Mouse (Mus musculus) liver, postnatal 0 days (tissue): ENCODE results near the gene Ctsw. TPM values are rescaled to one million over a fixed set of nuclear protein-coding genes. Genes with fewer than 3 reads are reported as not detected.

ENCODE experiments used
- ATAC-seq: fragments of 200-750 bp; cut with Nextera tagmentation; 2 replicates; pipeline ENCODE4 v1.8.0; 2017; ENCODE audit warnings: mild to moderate bottlenecking, moderate library complexity
- DNase-seq: peaks from one replicate; pipeline ENCODE4 v3.0.0-alpha.2; 2016
- H3K27ac ChIP-seq: fragments of 300-500 bp; sonication (generic); 2 replicates; pipeline ENCODE4 v1.5.1; 2014; ENCODE audit warnings: antibody characterized with exemption, moderate library complexity, mild to moderate bottlenecking, low read depth
- H3K27me3 ChIP-seq: fragments of 300-500 bp; sonication (generic); 2 replicates; pipeline ENCODE4 v1.6.1; 2014; ENCODE audit warnings: low read length, control low read depth, mixed read lengths; ENCODE audit not compliant: insufficient read depth
- H3K36me3 ChIP-seq: fragments of 300-500 bp; sonication (generic); replicated peaks from 2 replicates; pipeline ENCODE4 v1.6.1; 2014; ENCODE audit warnings: mild to moderate bottlenecking, control low read depth, low read length, moderate library complexity, mixed read lengths; ENCODE audit not compliant: insufficient read depth
- H3K4me1 ChIP-seq: fragments of 300-500 bp; sonication (generic); 2 replicates; pipeline ENCODE4 v1.6.1; 2014; ENCODE audit warnings: antibody characterized with exemption, mild to moderate bottlenecking, control low read depth; ENCODE audit not compliant: insufficient read depth
- H3K4me2 ChIP-seq: fragments of 300-500 bp; sonication (generic); 2 replicates; pipeline ENCODE4 v1.6.1; 2014; ENCODE audit warnings: low read depth, mild to moderate bottlenecking, low read length, moderate library complexity, mixed read lengths
- H3K4me3 ChIP-seq: fragments of 300-500 bp; sonication (generic); 2 replicates; pipeline ENCODE4 v1.5.1; 2014; ENCODE audit warnings: low read depth, low read length
- H3K9ac ChIP-seq: fragments of 300-500 bp; sonication (generic); replicated peaks from 2 replicates; pipeline ENCODE4 v1.6.1; 2014; ENCODE audit warnings: mild to moderate bottlenecking, moderate library complexity
- H3K9me3 ChIP-seq: fragments of 300-500 bp; sonication (generic); 2 replicates; pipeline ENCODE4 v1.6.1; 2016; ENCODE audit warnings: mild to moderate bottlenecking, control low read depth, low read length, mixed read lengths
- CTCF ChIP-seq: sonication (generic); IDR thresholded peaks from 2 replicates; pipeline ENCODE4 v1.5.1; 2016; ENCODE audit warnings: antibody characterized with exemption, low read depth
- EP300 ChIP-seq: IDR thresholded peaks from 2 replicates; pipeline ENCODE4 v1.6.1; 2016; ENCODE audit warnings: antibody characterized with exemption, low read depth, mild to moderate bottlenecking
- WGBS: fragments of 180-500 bp; shearing (Covaris S2); extraction: QIAGEN DNeasy Blood & Tissue Kit; methylation state at CpG from one replicate; pipeline ENCODE4 v1.1.7; 2014; ENCODE audit not compliant: insufficient replicate concordance; 5-methylcytosine and 5-hydroxymethylcytosine counted together
- polyA plus RNA-seq: library from polyadenylated mRNA; unstranded; fragments of >200 nt; fragmentation: Nextera tagmentation; extraction: Ambion mirVana; gene quantifications from 2 replicates; pipeline ENCODE4 v1.2.1, GENCODE M21; 2015

The Ctsw gene
- polyA plus RNA-seq, 1 experiment from 2014 or later, result 1.9 TPM

- peaks cover 34% of the 10 kb centered on the region for H3K4me1 ChIP-seq
- H3K27ac ChIP-seq, result no peak overlapping the region
- H3K36me3 ChIP-seq, result peaks cover 17% of the 10 kb centered on the region
- H3K27me3 ChIP-seq, result 0 out of 2 replicates have a peak, but pooled peaks cover 8% of the 10 kb centered on the region
- no peak for ATAC-seq
- no peak overlapping the region for H3K4me2 ChIP-seq
- H3K9me3 ChIP-seq, result no peaks in the 10 kb centered on the region
- WGBS, result 68% methylated on average over 7 of the region's 7 CpGs
- H3K9ac ChIP-seq, result no peak overlapping the region
- no peak for DNase-seq
- TF ChIP-seq EP300, result no peak
- no peak overlapping the region for H3K4me3 ChIP-seq
Measured at GRCm38 (mm10) chr19:5459019-5459418, 9.3 kb downstream of the Ctsw start.

- H3K27ac ChIP-seq, result peak within 1 kb of the TSS; percentile 76
- peak within 1 kb of the TSS; percentile 72 for H3K9ac ChIP-seq
- H3K9me3 ChIP-seq, result no peaks in the 10 kb centered on the region
- H3K4me2 ChIP-seq, result peak within 1 kb of the TSS; percentile 94
- peak within 1 kb of the TSS; percentile 66 for H3K4me3 ChIP-seq
- peaks cover 34% of the 10 kb centered on the region for H3K4me1 ChIP-seq
- H3K27me3 ChIP-seq, result 0 out of 2 replicates have a peak, but pooled peaks cover 8% of the 10 kb centered on the region
- TF ChIP-seq CTCF (no peak), EP300 (no peak)
- WGBS, result 11% methylated on average over 14 of the region's 14 CpGs
- peak; percentile 30 for DNase-seq
- no peak for ATAC-seq
- H3K36me3 ChIP-seq, result peaks cover 10% of the 10 kb centered on the region; the same call in 1 of the 2 replicates
Measured at GRCm38 (mm10) chr19:5457746-5458442, 10.4 kb downstream of the Ctsw start, which contains the start of gene Ccdc85b. Gene Ccdc85b (minus strand): TSS chr19:5457894.

GRCm38 (mm10) chr19:5456922-5457745, 11.2 kb downstream of the Ctsw start:
- peak; percentile 82 for ATAC-seq
- H3K4me2 ChIP-seq, result peak overlapping the region; percentile 94

GRCm38 (mm10) chr19:5456241-5456921, 11.9 kb downstream of the Ctsw start:
- WGBS, result 6% methylated on average over 24 of the region's 26 CpGs
- H3K9ac ChIP-seq, result peak overlapping the region; percentile 72
- no peak for DNase-seq
- TF ChIP-seq EP300 (no peak), CTCF (no peak)
- H3K36me3 ChIP-seq, result no peaks in the 10 kb centered on the region; the same call in 1 of the 2 replicates
- 0 out of 2 replicates have a peak, but pooled peaks cover 11% of the 10 kb centered on the region for H3K27me3 ChIP-seq
- peaks cover 32% of the 10 kb centered on the region for H3K4me1 ChIP-seq
- peak overlapping the region; percentile 76 for H3K27ac ChIP-seq
- H3K4me2 ChIP-seq, result peak overlapping the region; percentile 94
- H3K4me3 ChIP-seq, result peak overlapping the region; percentile 66
- ATAC-seq, result no peak
- H3K9me3 ChIP-seq, result no peaks in the 10 kb centered on the region

More at GRCm38 (mm10) chr19:5456922-5457745, 11.2 kb downstream of the Ctsw start:
- Histone ChIP-seq H3K36me3 (peaks cover 5% of the 10 kb centered on the region; the same call in 1 of the 2 replicates), H3K27ac (peak overlapping the region; percentile 76), H3K9ac (peak overlapping the region; percentile 72), H3K4me3 (peak overlapping the region; percentile 66), H3K27me3 (0 out of 2 replicates have a peak, but pooled peaks cover 8% of the 10 kb centered on the region), H3K9me3 (no peaks in the 10 kb centered on the region), H3K4me1 (peaks cover 34% of the 10 kb centered on the region)
- peak; percentile 23 for TF ChIP-seq CTCF
- no peak for TF ChIP-seq EP300
- WGBS, result under 1% methylated on average over 64 of the region's 70 CpGs
- DNase-seq, result peak; percentile 92

GRCm38 (mm10) chr19:5455568-5455967, 12.7 kb downstream of the Ctsw start:
- no peak overlapping the region for H3K27ac ChIP-seq

More at GRCm38 (mm10) chr19:5455568-5455967, 12.7 kb downstream of the Ctsw start:
- no peak overlapping the region for H3K9ac ChIP-seq
- 60% methylated on average over 8 of the region's 8 CpGs for WGBS
- no peak for ATAC-seq
- peak overlapping the region; percentile 94 for H3K4me2 ChIP-seq
- H3K27me3 ChIP-seq, result 0 out of 2 replicates have a peak, but pooled peaks cover 13% of the 10 kb centered on the region
- H3K4me1 ChIP-seq, result peaks cover 26% of the 10 kb centered on the region
- no peaks in the 10 kb centered on the region for H3K36me3 ChIP-seq
- no peaks in the 10 kb centered on the region for H3K9me3 ChIP-seq
- TF ChIP-seq EP300, result no peak
- no peak for TF ChIP-seq CTCF
- no peak for DNase-seq
- no peak overlapping the region; the same call in 1 of the 2 replicates for H3K4me3 ChIP-seq
